Mouse (Mus musculus) c-Kit-positive CD71-negative TER-119-negative erythroid progenitor cells, embryonic 14.5 days (primary cell): ENCODE data around the gene Tanc1.

Experiments used
- DNase-seq: peaks from one replicate; pipeline ENCODE4 v3.0.0-alpha.2; 2013; ENCODE audit warnings: low read depth

The Tanc1 gene

GRCm38 (mm10) chr2:59717746-59718294 is 106.0 kb downstream of the Tanc1 start:
- no peak for DNase-seq

DNA sequence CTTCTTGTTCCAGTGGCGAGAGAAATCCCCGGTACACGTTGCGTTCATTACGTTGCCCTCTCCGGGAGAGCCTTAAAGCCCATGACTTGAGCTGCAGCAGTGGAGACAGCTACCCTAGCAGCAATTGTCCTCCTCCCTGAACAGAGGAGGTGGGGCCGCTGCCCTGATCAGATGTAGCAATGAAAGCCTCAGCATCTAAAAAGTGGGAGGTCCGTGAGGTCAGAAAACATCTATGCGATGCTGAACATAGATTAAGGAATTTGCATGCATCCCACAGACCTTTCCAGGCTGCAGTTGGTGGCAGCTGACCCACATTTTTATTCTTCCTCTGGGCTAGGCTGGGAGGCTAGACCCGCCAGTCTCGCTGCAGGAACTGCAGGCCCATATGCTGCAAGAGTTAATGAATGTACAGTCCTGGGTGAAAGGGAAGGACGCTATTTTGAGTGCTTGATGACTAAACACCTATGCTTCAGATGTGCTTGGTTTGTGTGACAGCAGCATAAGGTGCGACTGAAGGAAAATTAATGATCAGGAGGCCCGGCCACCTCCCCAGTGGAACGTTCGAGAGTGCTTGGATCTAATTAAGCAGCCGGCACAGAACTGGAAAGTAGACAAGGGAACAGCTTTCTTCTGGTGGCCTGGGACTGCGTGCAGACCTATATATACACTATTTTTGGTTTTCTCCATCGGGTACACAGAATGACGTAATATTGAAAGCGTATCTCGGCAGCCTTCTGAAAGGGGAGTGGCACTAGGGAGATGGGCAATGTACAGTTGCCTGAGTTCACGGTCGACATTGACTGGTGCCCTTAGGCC is 107.0 kb downstream of the Tanc1 start:
- no peak for DNase-seq

GRCm38 (mm10) chr2:59719831-59720230 is 108.0 kb downstream of the Tanc1 start:
- no peak for DNase-seq

DNA sequence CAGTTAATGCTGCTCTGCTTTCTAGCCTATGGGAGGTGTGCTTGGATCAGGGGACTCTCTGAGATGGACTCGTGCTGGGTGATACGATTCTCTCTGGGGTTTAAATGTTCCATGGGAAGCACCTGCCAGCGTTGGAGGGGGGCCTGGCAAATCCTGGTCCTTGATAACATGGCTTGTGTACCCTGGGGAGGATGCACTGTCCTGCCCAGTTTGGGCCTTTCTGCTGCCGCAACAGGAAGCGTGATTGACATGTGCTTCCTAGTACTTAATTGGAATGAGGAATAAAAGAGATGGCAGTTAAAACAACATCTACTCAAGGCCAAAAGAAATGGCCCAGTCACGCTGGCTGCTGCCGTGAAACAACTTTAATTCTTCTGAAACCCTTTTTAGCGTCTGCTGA is 109.3 kb downstream of the Tanc1 start:
- no peak for DNase-seq

DNA sequence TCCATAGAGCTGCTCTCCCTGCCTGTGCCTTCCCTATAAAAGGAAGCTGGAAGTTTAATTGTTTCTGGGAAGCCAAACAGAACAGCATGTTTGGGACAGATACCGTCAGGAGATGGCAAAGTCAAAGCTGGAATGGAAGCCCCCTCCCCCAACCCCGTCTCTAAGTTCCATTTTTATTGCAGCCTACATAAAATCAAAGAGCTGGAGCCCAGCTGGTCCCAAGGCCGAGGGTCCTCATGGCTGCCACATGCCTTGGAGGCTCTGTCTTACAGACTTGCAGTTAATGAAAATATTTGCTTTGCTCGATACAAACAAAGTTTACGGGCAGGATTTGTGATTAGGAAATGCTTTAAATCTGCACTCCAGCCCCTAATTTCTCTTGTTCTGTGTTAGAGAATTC is 109.9 kb downstream of the Tanc1 start:
- no peak for DNase-seq

DNA sequence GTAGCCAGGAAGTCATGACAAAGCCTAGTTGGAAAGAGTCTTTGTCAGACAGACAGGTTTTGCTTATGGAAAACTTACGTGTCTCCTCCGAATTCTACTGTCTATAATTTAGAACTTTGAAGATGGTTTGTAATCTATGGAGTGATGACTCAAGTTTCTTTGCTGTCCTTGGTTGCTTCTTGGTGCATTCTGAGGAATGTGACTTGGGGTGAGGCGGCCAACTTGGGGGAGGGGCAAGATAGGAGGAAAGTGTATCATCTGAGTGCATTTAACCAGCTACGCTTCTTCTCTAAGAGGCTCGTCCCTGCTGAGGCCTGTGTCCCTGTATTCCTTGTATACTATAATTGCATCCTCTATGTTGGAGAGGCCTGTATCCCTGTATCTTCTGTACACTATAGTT is 111.5 kb downstream of the Tanc1 start:
- DNase-seq = no peak

DNA sequence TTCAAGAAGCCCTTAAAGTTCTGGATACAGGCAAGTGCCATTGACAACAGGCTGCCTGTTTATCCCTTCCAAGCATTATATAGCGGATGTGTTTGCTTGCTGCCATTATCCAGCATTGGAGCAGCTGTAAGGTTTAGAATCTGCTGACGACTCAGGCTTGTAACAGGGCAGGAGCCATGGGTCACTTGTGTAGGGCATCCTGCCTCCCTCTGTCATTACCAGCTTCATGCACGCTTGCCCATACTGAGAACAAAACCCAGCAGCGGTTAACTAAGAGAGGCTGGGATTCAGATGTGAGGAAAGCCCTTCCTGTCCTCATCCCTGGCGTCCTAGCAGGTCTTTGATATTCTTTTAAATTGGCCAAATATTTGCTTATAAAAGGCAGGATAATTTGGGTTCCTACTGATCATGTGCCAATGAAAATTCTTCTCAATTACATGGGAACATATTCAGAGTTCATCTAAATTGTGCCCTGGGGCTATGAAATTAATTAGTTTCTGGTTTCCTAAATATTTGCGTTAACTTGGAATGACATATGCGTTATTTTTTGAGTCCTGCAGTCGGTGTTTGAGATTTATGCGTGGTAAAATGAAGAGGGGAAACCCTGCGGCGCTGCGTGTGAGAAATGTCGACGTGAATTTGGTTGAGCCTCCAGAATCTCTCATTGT is 113.8 kb downstream of the Tanc1 start:
- DNase-seq = no peak

DNA sequence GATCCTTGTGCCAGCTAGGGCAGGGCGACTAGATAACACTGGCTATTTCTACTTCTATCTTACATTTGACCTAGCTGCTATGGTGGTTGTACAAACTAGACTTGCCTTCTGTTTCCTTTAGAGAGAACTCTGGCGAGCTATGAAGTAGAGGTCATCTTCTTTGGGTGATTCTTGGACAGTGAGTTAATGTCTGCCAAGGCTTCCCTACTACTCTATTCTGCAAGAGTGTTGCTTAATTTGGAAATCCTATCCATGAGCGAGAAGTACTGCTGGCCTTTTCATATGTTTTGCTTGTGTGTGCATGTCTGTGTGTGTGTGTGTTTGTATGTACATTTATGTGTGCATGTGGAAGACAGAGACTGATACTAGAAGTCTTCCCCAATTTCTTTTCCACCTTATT is 120.0 kb downstream of the Tanc1 start:
- no peak for DNase-seq

DNA sequence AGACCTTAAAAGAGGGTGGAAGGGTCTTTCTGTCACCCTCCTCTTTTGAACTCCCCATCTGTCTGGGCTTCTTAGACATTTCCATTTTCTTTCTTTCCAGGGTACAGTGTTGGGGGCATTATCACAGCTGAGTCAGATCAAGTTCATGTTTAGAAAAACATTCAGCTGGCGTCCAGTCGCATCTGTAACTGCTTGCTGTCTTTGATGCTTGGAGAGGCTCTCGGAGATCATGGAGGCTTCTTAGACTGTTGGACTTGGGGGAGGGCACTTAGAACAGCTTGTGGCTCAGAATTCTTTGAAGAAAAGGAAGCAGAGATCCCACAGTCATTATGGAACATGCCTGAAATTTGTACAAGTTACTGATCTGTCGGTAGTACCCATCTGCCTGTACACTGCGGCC is 121.6 kb downstream of the Tanc1 start:
- no peak for DNase-seq

DNA sequence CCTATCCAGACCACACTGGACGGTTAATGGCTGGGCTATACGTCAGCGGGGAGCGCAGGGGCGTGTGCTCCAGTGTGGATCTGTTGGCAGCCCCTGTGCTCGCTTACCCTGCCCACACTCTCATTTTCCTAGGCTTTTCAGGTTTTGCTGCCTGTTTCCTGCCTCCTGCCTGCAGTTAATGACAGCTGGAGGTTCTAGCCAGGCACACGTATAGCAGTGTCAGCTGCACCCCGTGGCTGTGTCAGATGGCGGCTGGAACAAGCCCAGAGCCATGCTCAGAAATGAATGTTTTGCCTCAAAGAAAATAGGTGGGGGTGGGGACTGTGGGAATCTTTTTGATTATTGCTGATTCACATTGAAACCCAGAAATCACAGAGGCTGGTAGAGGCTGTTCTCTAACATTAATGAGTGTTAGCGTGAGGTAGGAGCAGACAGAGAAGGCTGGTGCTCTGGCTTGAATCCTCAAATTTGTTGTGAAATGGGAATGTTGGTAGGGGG is 124.6 kb downstream of the Tanc1 start:
- DNase-seq = no peak

DNA sequence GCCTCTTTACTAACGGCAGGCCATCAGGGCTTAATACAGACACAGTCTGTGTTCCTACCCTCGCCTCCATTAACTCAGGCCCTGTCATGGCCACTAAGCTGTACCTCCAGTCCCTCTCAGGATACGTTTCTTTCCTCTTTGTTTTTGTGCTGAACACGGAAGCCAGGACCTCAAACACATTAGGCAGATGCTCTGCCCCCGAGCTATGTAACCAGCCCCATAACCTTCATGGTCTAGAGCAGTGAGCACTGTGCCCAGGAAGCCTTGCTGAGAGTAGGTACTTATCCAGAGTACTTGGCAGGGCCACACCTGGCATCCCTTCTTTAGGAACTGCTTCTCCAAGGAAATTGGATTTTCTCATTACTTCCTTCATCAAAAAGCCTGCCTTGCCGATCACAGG is 125.5 kb downstream of the Tanc1 start:
- DNase-seq = no peak

GRCm38 (mm10) chr2:59738356-59738755 is 126.5 kb downstream of the Tanc1 start:
- DNase-seq = no peak

- no peak for DNase-seq
Measured at GRCm38 (mm10) chr2:59739036-59739435, 127.2 kb downstream of the Tanc1 start.

- DNase-seq = no peak
Measured at GRCm38 (mm10) chr2:59742500-59743116, 130.8 kb downstream of the Tanc1 start.

GRCm38 (mm10) chr2:59745428-59745827 is 133.6 kb downstream of the Tanc1 start:
- DNase-seq = peak; percentile 39

- DNase-seq = no peak
Measured at GRCm38 (mm10) chr2:59746070-59746469, 134.2 kb downstream of the Tanc1 start.

GRCm38 (mm10) chr2:59747757-59748156 is 135.9 kb downstream of the Tanc1 start:
- no peak for DNase-seq

DNA sequence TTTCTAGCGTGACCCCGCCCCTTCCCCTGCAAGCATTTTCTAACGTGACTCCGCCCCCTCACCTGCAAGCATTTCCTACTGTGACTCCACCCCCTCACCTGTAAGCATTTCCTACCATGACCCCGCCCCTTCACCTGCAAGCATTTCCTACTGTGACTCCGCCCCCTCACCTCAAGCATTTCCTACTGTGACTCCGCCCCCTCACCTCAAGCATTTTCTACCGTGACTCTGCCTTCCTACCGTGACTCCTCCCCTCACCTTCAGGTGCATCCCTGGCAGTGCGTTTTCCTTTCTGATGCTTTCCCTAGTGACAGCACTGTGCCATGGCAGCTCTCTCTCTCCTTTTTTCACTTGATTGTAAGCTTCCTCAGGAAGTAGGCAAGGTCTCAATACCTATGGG is 137.5 kb downstream of the Tanc1 start:
- no peak for DNase-seq

GRCm38 (mm10) chr2:59751172-59751571 is 139.3 kb downstream of the Tanc1 start:
- no peak for DNase-seq

DNA sequence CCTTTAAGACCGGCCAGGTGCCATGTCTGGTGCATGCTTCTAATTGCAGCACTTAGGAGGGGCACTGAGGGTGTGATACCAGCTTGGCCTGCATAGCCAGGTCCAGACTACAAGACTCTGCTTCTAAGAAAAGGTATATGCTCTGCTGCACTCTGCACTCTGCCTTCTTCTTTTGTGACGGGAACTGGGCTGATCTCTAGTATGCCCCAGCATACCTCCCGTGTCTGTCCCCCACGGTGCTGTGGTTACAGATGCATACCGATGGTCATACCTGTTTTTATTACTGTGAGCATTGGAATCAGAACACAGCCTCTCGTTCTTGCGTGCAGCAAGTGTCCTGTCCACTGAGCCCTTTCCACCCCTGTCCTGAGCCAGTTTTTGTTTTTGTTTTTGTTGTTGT is 140.3 kb downstream of the Tanc1 start:
- DNase-seq = no peak

GRCm38 (mm10) chr2:59752766-59753165 is 140.9 kb downstream of the Tanc1 start:
- no peak for DNase-seq

DNA sequence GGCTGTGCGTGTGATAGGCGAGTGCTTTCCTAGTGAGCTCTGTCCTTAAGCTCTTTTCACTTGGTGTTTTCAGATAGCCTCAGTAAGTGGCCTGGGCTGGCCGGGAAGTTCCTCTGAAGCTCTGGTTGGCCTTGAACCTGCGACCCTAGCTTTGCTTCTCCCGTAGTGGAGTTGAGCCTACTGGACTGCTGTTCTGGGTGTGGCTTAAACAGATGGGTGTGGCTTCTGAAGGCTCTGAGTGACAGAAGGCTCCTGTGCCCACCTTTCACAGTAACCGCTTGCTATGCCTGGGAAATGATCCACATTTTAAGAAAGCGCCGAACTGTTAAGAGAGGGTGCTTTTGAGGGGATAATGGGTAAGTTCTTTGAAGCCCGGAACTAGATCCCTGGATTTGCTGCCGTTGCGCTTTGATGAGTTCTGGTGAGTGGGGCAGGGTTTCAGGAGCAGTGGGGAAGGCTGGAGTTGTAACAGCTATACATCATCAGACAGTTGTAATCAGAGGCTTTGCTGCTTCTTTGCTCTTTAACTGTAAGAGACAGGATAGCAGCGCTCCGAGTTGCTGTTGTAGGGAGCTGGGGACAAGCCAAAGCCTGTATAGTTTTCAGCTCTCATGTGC is 144.4 kb downstream of the Tanc1 start:
- DNase-seq = no peak
